Mouse (Mus musculus) kidney, adult 11 months (tissue): ENCODE data around the gene Itpkb.

Source experiments
- DNase-seq: peaks from one replicate; pipeline ENCODE4 v3.0.0; 2022

The Itpkb gene

GRCm38 (mm10) chr1:180315127-180315526 is 15.2 kb upstream of the Itpkb start:
- no peak for DNase-seq

DNA sequence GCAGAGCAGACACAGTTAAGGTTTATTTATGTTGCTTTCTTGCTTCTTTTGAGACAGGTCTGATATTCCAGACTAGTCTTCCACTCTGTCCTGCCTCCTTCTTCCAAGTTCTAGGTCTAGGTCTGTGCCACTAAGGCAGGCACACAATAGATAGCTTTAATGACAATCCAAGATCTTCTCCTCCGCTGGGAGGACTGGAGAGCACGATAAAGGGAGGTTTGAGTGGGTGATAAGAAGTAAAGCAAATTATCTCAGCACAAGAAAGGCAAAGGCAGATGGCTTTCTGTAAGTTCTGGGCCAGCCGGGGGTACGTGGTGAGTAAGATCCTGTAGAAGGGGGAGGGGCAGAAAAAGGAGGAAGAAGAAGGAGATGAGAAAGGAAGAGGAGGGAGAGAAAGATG is 12.8 kb upstream of the Itpkb start:
- no peak for DNase-seq

- DNase-seq: no peak
Measured at GRCm38 (mm10) chr1:180318407-180318806, 11.9 kb upstream of the Itpkb start.

DNA sequence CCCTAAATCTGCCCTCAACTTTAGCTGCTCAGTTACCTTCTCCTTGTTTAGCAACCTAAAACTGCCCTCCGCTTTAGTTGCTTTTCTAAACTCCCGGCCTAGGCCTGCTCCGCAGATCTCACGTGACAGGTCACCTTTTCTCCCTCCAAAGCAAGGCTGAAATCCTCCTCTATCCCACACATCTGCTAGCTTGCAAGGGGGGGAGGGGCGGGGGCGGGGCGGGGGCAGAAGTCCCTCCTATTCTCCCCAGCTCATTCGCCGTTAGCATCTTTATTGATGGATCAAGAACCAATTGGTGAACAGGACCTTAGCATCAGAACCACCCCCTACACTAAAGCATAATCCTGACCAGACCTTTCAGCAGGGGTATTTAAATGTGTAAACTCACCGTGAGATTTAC is 10.4 kb upstream of the Itpkb start:
- no peak for DNase-seq

DNA sequence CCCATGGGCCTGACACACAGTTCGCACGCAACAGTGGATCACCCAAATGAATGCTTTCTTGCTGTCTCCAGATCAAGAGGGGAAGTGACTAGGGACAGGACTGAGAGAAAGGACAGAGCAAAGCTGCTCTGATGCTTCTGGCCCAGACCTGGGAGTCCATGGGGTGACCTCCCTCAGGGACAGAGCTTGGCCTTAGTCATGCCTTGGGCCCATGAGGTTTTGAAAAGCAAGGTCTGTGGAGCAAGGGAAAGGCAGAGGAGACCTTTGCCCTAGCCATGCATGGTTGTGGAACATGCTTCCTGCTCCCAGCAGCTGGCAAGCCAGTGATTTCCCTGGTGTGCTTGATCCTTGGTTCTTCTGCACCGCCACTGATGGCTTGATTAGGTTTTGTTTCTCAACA is 7.4 kb upstream of the Itpkb start:
- no peak for DNase-seq

- no peak for DNase-seq
Measured at GRCm38 (mm10) chr1:180323491-180323890, 6.8 kb upstream of the Itpkb start.

- no peak for DNase-seq
Measured at GRCm38 (mm10) chr1:180324271-180324670, 6.0 kb upstream of the Itpkb start.

GRCm38 (mm10) chr1:180328794-180329665 is 1.3 kb upstream of the Itpkb start:
- DNase-seq: peak; percentile 41

GRCm38 (mm10) chr1:180329706-180330105 is 579 bp upstream of the Itpkb start:
- DNase-seq: no peak

DNA sequence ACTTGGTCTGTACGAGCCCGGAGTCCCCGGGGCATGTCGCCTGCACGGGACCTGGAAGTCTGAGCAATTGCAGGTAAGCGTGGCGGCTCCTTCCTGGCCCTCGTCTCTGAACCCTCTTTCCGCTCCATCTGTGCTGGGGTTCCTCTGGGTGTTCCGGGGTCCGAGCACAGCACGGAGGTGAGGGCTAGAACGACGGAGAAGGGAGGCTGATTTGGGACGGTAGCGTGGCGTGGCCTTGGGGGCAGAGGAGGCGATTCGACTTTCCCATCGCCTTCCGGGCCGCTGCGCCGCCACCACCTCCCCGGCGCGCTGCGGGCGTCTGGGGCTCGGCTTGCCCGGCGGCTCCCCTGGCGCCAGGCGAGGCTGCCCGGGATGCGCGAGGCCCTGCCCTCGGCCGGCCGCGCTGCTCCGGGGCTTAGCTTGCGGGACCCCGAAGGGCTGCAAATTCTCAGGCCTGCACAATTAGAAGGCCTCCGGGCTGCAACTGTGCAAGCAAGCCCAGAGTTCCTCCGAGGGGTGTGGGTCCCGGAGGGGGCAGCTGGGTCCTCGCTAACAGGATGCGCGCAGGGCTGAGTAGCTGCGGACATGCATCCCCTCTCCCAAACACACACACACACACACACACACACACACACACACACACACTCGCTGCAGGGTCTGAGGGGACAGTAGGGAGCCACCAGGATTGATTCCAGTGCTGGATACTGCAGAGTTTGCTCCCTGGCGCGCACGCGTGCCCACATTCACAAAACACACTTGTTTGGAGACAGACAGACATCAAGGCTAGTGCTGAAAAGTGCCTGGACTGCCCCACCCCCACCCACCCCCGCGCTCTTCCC is 641 bp downstream of the Itpkb start:
- DNase-seq: no peak

- DNase-seq: peak; percentile 40
Measured at GRCm38 (mm10) chr1:180331546-180332075, 1.3 kb downstream of the Itpkb start.

DNA sequence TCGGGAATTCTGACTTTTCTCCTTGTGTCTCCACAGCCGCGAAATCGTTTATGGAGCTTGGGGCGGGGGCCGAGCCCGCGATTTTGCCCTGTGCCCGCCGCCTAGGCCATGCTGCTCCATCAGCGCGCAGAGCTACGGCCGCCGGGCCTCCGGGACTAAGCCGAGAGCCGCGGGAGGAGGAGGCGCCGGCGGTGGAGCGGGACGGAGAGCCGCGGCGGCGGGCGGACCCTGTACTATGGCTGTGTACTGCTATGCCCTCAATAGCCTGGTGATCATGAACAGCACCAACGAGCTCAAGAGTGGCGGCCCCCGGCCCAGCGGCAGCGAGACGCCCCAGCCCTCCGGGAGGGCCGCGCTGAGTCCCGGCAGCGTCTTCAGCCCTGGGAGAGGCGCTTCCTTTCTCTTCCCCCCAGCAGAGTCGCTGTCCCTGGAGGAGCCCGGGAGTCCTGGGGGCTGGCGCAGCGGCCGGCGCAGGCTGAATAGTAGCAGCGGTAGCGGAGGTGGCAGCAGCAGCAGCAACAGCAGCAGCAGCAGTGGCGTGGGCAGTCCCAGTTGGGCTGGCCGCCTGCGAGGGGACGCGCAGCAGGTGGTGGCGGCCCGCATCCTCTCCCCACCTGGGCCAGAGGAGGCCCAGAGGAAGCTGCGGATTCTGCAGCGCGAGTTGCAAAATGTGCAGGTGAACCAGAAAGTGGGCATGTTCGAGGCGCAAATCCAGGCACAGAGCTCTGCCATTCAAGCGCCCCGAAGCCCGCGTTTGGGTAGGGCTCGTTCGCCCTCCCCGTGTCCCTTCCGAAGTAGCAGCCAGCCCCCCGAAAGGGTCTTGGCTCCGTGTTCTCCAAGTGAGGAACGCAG is 2.0 kb downstream of the Itpkb start:
- DNase-seq: no peak

- no peak for DNase-seq
Measured at GRCm38 (mm10) chr1:180332928-180333440, 2.7 kb downstream of the Itpkb start.

- DNase-seq: no peak
Measured at GRCm38 (mm10) chr1:180333588-180333987, 3.3 kb downstream of the Itpkb start.

DNA sequence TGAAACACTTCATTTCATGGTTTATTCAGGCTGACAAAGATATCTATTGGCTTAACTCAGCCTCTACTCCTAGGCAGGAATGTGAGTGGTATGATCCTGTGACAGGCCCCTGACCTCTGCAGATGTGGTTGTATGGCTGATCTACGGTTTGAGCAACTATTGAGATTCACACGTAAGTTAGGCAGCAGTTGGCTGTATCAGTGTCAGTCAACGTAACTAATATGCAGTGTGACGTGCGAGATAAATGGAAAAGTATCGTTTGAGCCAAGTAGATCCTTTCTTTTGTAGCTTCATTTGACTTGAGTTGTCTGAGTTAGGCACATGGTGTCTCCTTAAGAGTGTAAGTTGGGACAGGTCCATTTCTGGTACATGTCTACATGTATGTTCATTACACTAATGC is 4.3 kb downstream of the Itpkb start:
- no peak for DNase-seq

DNA sequence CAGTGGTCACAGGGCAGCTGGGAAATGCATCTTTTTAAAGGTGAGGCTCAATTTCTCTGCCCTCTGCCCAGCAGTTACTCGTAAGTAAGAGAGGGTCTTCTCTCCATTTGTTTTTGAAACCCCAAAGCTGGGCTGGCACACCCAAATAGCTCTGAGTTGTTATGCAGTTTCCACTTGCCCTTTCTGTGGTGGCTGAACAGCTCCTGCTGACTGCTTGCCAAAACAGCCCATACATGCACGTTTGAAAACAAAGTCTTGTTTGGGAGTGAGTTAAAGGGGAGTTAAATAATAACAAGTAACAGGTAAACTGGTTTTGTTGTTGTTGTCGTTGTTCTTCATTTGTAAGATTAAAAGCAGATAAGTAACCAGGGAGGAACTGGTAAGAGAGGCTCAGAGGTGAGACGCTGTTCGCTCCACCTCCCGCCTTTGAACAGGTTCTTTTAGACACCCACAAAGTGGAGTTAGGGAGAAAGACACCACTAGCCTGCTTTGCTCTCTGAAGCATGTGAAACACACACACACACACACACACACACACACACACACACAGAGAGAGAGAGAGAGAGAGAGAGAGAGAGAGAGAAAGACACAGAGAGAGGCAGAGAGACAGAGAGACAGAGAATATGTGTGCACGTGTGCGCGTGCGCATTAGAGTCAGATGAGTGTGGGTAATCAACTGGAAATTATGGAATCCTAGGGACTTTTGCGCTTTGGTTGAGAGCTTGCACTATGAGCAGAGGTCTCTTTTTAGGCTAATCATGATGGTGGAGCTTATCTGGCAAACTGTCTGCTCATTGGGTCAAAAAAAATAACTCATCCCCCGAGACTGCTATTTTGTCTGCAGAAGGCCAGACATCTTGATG is 5.5 kb downstream of the Itpkb start:
- DNase-seq: no peak

- no peak for DNase-seq
Measured at GRCm38 (mm10) chr1:180338358-180338757, 8.1 kb downstream of the Itpkb start.

DNA sequence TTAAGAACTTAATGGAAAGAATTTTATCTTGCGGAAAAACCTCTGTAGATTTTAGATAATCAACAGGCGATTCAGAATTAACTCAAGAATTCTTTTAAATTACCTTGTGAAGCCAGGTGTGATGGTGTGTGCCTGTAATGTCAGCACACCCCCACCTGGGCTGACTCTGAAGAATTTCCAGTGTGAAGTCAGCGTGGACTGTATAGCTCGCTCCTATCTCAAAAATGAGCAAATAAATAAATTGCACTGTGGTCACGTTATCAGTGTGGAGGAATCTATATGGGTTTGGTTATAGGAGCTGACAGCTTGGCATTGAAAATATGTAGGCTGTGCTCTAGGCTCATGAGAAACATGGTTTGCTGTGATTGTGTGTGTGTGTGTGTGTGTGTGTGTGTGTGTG is 8.9 kb downstream of the Itpkb start:
- no peak for DNase-seq

GRCm38 (mm10) chr1:180342944-180343343 is 12.7 kb downstream of the Itpkb start:
- no peak for DNase-seq

GRCm38 (mm10) chr1:180343434-180344210 is 13.3 kb downstream of the Itpkb start:
- peak; percentile 45 for DNase-seq

DNA sequence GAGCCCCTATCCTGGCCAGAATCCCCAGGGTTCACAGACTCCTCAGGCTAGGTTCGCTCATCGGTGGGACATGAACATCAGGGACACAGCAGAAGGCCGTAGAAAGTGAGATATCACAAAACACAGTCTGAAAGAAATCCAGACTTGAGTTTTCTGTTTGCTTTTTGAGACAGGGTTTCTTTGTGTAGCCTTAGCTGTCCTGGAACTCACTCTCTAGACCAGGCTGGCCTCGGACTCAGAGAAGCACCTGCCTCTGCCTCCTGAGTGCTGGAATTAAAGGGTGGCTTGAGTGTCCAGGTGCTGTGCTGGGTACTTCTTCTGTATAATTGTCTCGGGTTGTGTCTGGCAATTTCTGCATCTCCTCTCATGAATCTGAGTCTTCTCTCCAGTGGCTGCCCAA is 14.8 kb downstream of the Itpkb start:
- no peak for DNase-seq
